ENCODE assay signal across 13 mouse cellular contexts in the genomic region with DNA sequence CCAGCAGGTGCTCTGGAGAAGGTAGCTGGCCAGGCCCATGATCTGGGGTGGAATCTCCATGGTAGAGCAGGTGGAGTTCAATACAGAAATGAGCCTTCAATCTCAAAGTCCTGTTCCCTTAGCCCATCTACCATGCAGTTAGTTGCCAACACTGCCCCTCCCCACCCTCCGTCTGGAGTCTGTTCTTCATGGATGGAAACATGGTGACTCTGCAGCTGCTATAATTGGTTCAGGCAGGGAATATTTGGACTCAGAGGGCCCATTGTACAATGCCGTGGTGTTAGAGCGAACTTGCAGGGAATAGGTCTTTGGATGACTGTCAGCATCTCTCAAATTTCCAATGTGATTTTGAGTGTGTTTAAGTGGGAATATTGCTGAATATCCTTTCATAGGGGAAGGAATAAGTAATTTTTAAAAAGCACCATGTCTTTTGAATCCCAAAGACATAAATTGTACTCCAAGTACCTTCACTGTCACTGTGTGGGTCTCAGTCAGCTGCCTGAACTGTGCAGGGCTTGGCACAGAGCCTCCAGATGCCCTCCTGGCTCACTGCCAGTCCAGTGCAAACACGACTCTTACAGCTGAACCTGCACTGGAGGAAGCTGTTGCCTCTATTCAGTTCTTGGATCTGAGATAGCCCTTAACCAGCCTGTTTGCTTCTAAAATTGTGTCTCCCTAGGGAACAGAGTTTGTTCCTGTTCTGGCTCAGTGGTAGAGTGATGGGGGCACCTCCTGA.
DNase-seq lines count a peak whose midpoint lies in the region; ATAC-seq and TF ChIP-seq lines count a peak whose summit lies in the region.
"Had no signal": no experiment of that assay in that cellular context is flagged by ENCODE, and none has a peak within 500 bp of the region (broad histone marks: within the 10 kb centered on the region; RNA-seq: fewer than 3 reads in every experiment).

No protein-coding gene starts in this region.

- no peak for TF ChIP-seq CTCF in heart, postnatal 0 days (IDR thresholded peaks at IDR 0.05; ENCODE audit: low read depth)
- TF ChIP-seq CTCF in gastrocnemius, adult 2 months (IDR thresholded peaks at IDR 0.05) = no peak

- H3K4me1 ChIP-seq in heart, embryonic 12.5 days (replicated peaks) = peaks cover 19% of the 10 kb centered on the region
- H3K4me1 ChIP-seq in heart, embryonic 10.5 days = peaks cover 4% of the 10 kb centered on the region; the same call in 1 of the 2 replicates
- peaks cover 3% of the 10 kb centered on the region; the same call in 1 of the 2 replicates for H3K4me1 ChIP-seq in limb, embryonic 13.5 days
- no peaks in the 10 kb centered on the region for H3K4me1 ChIP-seq in limb, embryonic 10.5 days
- H3K4me1 ChIP-seq in heart, postnatal 0 days (ENCODE audit: control insufficient read depth, insufficient read depth) = peaks cover 13% of the 10 kb centered on the region

- no peaks in the 10 kb centered on the region for H3K9me3 ChIP-seq in heart, embryonic 12.5 days (replicated peaks)
- H3K9me3 ChIP-seq in heart, embryonic 10.5 days = no peaks in the 10 kb centered on the region
- no peaks in the 10 kb centered on the region for H3K9me3 ChIP-seq in limb, embryonic 13.5 days
- H3K9me3 ChIP-seq in limb, embryonic 10.5 days (replicated peaks) = no peaks in the 10 kb centered on the region
- no peaks in the 10 kb centered on the region for H3K9me3 ChIP-seq in heart, postnatal 0 days (replicated peaks; ENCODE audit: control insufficient read depth, low read length)

- peak overlapping the region; percentile 44; the same call in 1 of the 2 replicates for H3K27ac ChIP-seq in heart, embryonic 12.5 days (ENCODE audit: poor library complexity, severe bottlenecking)
- no peak overlapping the region for H3K27ac ChIP-seq in heart, embryonic 10.5 days
- H3K27ac ChIP-seq in limb, embryonic 13.5 days = no peak overlapping the region
- no peak overlapping the region for H3K27ac ChIP-seq in limb, embryonic 10.5 days
- peak overlapping the region; percentile 30; the same call in 1 of the 2 replicates for H3K27ac ChIP-seq in heart, postnatal 0 days (ENCODE audit: low read depth)
- no peak overlapping the region for H3K27ac ChIP-seq in gastrocnemius, adult 2 months

- H3K4me3 ChIP-seq in heart, embryonic 12.5 days = no peak overlapping the region
- H3K4me3 ChIP-seq in heart, embryonic 10.5 days = no peak overlapping the region
- no peak overlapping the region for H3K4me3 ChIP-seq in limb, embryonic 13.5 days
- no peak overlapping the region for H3K4me3 ChIP-seq in limb, embryonic 10.5 days
- no peak overlapping the region for H3K4me3 ChIP-seq in heart, postnatal 0 days (ENCODE audit: low read depth, low read length)
- no peak overlapping the region for H3K4me3 ChIP-seq in gastrocnemius, adult 2 months

- 55% methylated on average over 4 of the region's 4 CpGs for WGBS in heart, embryonic 12.5 days
- WGBS in heart, embryonic 10.5 days = 69% methylated on average over 4 of the region's 4 CpGs
- 55% methylated on average over 4 of the region's 4 CpGs for WGBS in limb, embryonic 13.5 days
- 88% methylated on average over 4 of the region's 4 CpGs for WGBS in limb, embryonic 10.5 days
- WGBS in heart, postnatal 0 days = 31% methylated on average over 4 of the region's 4 CpGs

- no peaks in the 10 kb centered on the region for H3K36me3 ChIP-seq in heart, embryonic 12.5 days
- no peaks in the 10 kb centered on the region for H3K36me3 ChIP-seq in heart, embryonic 10.5 days
- no peaks in the 10 kb centered on the region for H3K36me3 ChIP-seq in limb, embryonic 13.5 days
- H3K36me3 ChIP-seq in limb, embryonic 10.5 days = no peaks in the 10 kb centered on the region
- no peaks in the 10 kb centered on the region for H3K36me3 ChIP-seq in heart, postnatal 0 days (replicated peaks; ENCODE audit: control insufficient read depth, insufficient read depth, low read length)

- no peaks in the 10 kb centered on the region for H3K27me3 ChIP-seq in heart, embryonic 12.5 days (replicated peaks)
- no peaks in the 10 kb centered on the region for H3K27me3 ChIP-seq in heart, embryonic 10.5 days (ENCODE audit: insufficient read depth, poor library complexity, severe bottlenecking)
- no peaks in the 10 kb centered on the region for H3K27me3 ChIP-seq in limb, embryonic 13.5 days
- no peaks in the 10 kb centered on the region for H3K27me3 ChIP-seq in limb, embryonic 10.5 days (ENCODE audit: low read depth, poor library complexity, severe bottlenecking)
- no peaks in the 10 kb centered on the region for H3K27me3 ChIP-seq in heart, postnatal 0 days (ENCODE audit: control insufficient read depth, insufficient read depth, low read length)

- no peak overlapping the region for H3K4me2 ChIP-seq in heart, embryonic 12.5 days
- H3K4me2 ChIP-seq in limb, embryonic 13.5 days (replicated peaks) = no peak overlapping the region
- no peak overlapping the region for H3K4me2 ChIP-seq in heart, postnatal 0 days (ENCODE audit: low read depth, low read length)

- DNase-seq in heart, embryonic 10.5 days (ENCODE audit: low spot score) = no peak
- DNase-seq in limb, embryonic 10.5 days (ENCODE audit: low spot score) = no peak
- peak; percentile 51 for DNase-seq in brain, adult 2 months (ENCODE audit: low read depth, low spot score)
- peak; percentile 56 for DNase-seq in heart, postnatal 0 days (ENCODE audit: low spot score)
- no peak for DNase-seq in gastrocnemius, adult 2 months
- no peak for DNase-seq in gastrocnemius, postnatal 4 days (ENCODE audit: low spot score in 2 of 2)
- DNase-seq: gastrocnemius, postnatal 25 days; kidney, postnatal 25 days; lung, adult 18-20 months; thymus, postnatal 4 days had no signal

- no peak overlapping the region for H3K9ac ChIP-seq in heart, embryonic 12.5 days
- no peak overlapping the region for H3K9ac ChIP-seq in limb, embryonic 13.5 days
- no peak overlapping the region for H3K9ac ChIP-seq in heart, postnatal 0 days (replicated peaks; ENCODE audit: low read depth, low read length)

- no peak for TF ChIP-seq EP300 in heart, postnatal 0 days (IDR thresholded peaks at IDR 0.05; ENCODE audit: low read depth)

- no peak for ATAC-seq in heart, embryonic 12.5 days (ENCODE audit: insufficient number of reproducible peaks, low FRiP score)
- peak; percentile 72; the same call in 1 of the 2 replicates for ATAC-seq in limb, embryonic 13.5 days (ENCODE audit: low FRiP score, low read depth)
- ATAC-seq in heart, postnatal 0 days (ENCODE audit: insufficient read depth, low read depth) = peak; percentile 81; the same call in 1 of the 2 replicates
- ATAC-seq: activated CD4-positive, CD25-positive, alpha-beta regulatory T cell, adult 4 months had no signal

- intact Hi-C loops in gastrocnemius, adult 2 months (cut with DNase I) = no loop called here

Comparison
In these comparisons a context has a peak if more than half of its experiments do, and no peak if none do; other contexts are left out.
1. H3K27ac ChIP-seq: peak in heart, embryonic 12.5 days (single experiment) and heart, postnatal 0 days (single experiment); none in heart, embryonic 10.5 days (single experiment), limb, embryonic 13.5 days (single experiment), limb, embryonic 10.5 days (single experiment) and gastrocnemius, adult 2 months (single experiment).
2. DNase-seq: peak in brain, adult 2 months (single experiment) and heart, postnatal 0 days (single experiment); none in heart, embryonic 10.5 days (single experiment), limb, embryonic 10.5 days (single experiment), gastrocnemius, adult 2 months (single experiment) and gastrocnemius, postnatal 4 days (0 of 2).